Mouse (Mus musculus) forebrain, embryonic 14.5 days (tissue): ENCODE results near the gene Banf2. TPM values are rescaled to one million over a fixed set of nuclear protein-coding genes. Genes with fewer than 3 reads are reported as not detected.

ENCODE experiments used
- ATAC-seq: fragments of 200-750 bp; cut with Nextera tagmentation; 2 replicates; pipeline ENCODE4 v1.8.0; 2017; ENCODE audit warnings: mild to moderate bottlenecking, moderate library complexity
- DNase-seq: peaks from one replicate; pipeline ENCODE4 v3.0.0-alpha.2; 2015; ENCODE audit warnings: low spot score
- H3K27ac ChIP-seq: fragments of 300-500 bp; sonication (generic); 2 replicates; pipeline ENCODE4 v1.5.1; 2014; ENCODE audit warnings: low read depth, mild to moderate bottlenecking, control low read depth, low read length, moderate library complexity
- H3K27me3 ChIP-seq: fragments of 300-500 bp; sonication (generic); replicated peaks from 2 replicates; pipeline ENCODE4 v1.6.1; 2014; ENCODE audit warnings: low read length, control low read depth, mixed read lengths; ENCODE audit not compliant: control insufficient read depth, insufficient read depth
- H3K36me3 ChIP-seq: fragments of 300-500 bp; sonication (generic); 2 replicates; pipeline ENCODE4 v1.6.1; 2014; ENCODE audit warnings: low read length, control low read depth; ENCODE audit not compliant: control insufficient read depth, insufficient read depth
- H3K4me1 ChIP-seq: fragments of 300-500 bp; sonication (generic); 2 replicates; pipeline ENCODE4 v1.6.1; 2014; ENCODE audit warnings: antibody characterized with exemption, low read length, control low read depth; ENCODE audit not compliant: control insufficient read depth, insufficient read depth
- H3K4me2 ChIP-seq: fragments of 300-500 bp; sonication (generic); 2 replicates; pipeline ENCODE4 v1.6.1; 2014; ENCODE audit warnings: mild to moderate bottlenecking, control low read depth, low read length
- H3K4me3 ChIP-seq: fragments of 300-500 bp; sonication (generic); 2 replicates; pipeline ENCODE4 v1.5.1; 2014; ENCODE audit warnings: low read depth, low read length, control low read depth
- H3K9ac ChIP-seq: fragments of 300-500 bp; sonication (generic); 2 replicates; pipeline ENCODE4 v1.6.1; 2014; ENCODE audit warnings: mild to moderate bottlenecking, low read length, control low read depth, moderate library complexity
- H3K9me3 ChIP-seq: fragments of 300-500 bp; sonication (generic); replicated peaks from 2 replicates; pipeline ENCODE4 v1.6.1; 2016; ENCODE audit warnings: low read length, control low read depth, mixed read lengths; ENCODE audit not compliant: control insufficient read depth
- WGBS: fragments of 180-500 bp; shearing (Covaris S2); extraction: QIAGEN DNeasy Blood & Tissue Kit; methylation state at CpG from one replicate; pipeline ENCODE4 v1.1.7; 2014; 5-methylcytosine and 5-hydroxymethylcytosine counted together
- polyA plus RNA-seq: library from polyadenylated mRNA; unstranded; fragments of >200 nt; fragmentation: Nextera tagmentation; extraction: Ambion mirVana; gene quantifications from 2 replicates; pipeline ENCODE4 v1.2.1, GENCODE M21; 2014

Gene Banf2
- polyA plus RNA-seq, 1 experiment from 2014 or later: not detected

DNA sequence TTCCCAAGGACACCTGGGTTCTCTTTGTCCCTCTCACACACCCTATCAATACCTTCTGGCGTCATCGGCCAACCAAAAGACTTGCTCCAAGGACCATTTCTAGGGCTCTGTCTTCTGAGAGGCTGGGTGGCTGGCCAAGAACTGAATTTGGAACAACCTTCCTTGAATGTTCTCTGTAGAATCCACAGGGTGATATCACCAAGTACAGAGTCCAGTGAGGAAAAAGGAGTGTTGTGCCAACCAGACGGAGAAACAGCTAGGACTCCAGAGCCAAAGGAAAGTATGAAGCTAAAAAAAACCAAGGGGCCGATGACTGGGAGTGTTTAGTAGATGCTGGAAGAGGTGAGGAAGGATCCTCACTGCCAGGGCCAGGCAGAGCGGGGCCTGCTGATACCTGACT, 74.5 kb downstream of the Banf2 start:
- Histone ChIP-seq H3K36me3 (no peaks in the 10 kb centered on the region), H3K4me3 (no peak overlapping the region), H3K27ac (no peak overlapping the region), H3K9ac (no peak overlapping the region), H3K4me2 (no peak overlapping the region), H3K4me1 (no peaks in the 10 kb centered on the region), H3K27me3 (no peaks in the 10 kb centered on the region), H3K9me3 (no peaks in the 10 kb centered on the region)
- DNase-seq (no peak), ATAC-seq (no peak)
- WGBS: 93% methylated on average over 5 of the region's 5 CpGs

DNA sequence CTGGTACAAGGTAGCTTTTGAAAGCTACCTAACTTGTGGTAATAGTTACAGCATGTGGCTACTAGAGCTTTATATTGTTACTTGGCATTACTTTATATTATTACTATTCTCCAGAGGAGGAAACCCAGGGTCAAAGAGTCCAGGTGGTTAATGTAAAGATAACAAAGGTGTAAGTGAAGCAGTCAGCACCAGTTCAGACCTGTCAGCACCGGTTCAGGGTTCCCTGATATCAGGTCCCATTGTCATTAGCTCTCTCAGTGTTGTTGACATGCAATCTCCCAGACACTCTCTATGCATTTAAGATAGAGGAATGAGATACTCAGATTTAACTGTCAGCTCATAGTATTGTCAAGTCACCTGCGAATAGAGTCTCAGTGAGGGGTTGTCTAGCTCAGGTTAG, 75.0 kb downstream of the Banf2 start:
- no peak overlapping the region for H3K4me2 ChIP-seq
- H3K4me1 ChIP-seq: no peaks in the 10 kb centered on the region
- no peak overlapping the region for H3K9ac ChIP-seq
- no peaks in the 10 kb centered on the region for H3K27me3 ChIP-seq
- no peaks in the 10 kb centered on the region for H3K36me3 ChIP-seq
- H3K27ac ChIP-seq: no peak overlapping the region
- no peak overlapping the region for H3K4me3 ChIP-seq
- no peak for DNase-seq
- 94% methylated on average over 2 of the region's 2 CpGs for WGBS
- ATAC-seq: no peak
- no peaks in the 10 kb centered on the region for H3K9me3 ChIP-seq

DNA sequence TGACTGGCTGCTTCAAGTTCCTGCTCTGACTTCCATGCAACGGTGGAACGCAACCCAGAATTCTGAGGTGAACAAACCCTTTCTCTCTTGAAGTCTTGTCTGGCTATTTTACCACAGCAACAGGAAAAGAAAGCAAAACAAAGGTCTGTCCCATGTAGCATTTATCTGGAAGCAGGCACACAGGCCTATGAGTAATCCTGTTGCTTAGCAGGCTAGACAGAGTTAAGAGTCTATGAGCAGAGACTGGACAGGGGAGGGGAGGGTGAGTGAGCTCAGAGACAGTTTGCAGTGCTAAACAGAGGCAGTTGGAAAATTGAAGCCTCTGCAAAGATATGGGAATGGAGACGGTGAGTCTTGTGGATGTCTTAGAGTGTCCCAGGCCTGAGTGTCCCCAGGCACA, 75.5 kb downstream of the Banf2 start:
- H3K27me3 ChIP-seq: no peaks in the 10 kb centered on the region
- no peak overlapping the region for H3K4me3 ChIP-seq
- WGBS: 91% methylated on average over 3 of the region's 3 CpGs
- DNase-seq (no peak), ATAC-seq (no peak)
- no peak overlapping the region for H3K9ac ChIP-seq
- H3K4me1 ChIP-seq: no peaks in the 10 kb centered on the region
- H3K27ac ChIP-seq: no peak overlapping the region
- H3K9me3 ChIP-seq: no peaks in the 10 kb centered on the region
- no peak overlapping the region for H3K4me2 ChIP-seq
- no peaks in the 10 kb centered on the region for H3K36me3 ChIP-seq

DNA sequence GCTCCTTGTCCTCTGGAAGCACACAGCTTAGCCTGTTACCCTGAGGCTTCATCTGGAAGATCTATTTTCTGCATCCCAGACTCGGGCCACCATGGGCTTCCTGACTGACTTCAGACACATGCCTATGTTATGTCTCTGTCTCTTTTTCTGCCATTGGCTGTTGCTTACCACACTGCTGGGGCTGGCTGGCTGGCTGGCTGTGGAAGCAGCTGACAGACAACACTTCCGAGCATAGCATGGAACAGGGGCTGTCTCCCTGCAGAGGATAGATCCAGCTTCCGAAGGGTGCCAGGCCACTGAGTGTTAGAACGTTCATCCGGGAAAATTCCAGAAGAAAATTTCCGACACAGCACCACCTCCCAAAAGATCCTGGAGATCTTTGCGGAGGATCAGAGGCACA, 79.1 kb downstream of the Banf2 start:
- Histone ChIP-seq H3K4me1 (no peaks in the 10 kb centered on the region), H3K4me3 (no peak overlapping the region), H3K4me2 (no peak overlapping the region), H3K36me3 (no peaks in the 10 kb centered on the region), H3K27ac (no peak overlapping the region), H3K9ac (no peak overlapping the region), H3K9me3 (no peaks in the 10 kb centered on the region), H3K27me3 (no peaks in the 10 kb centered on the region)
- DNase-seq (no peak), ATAC-seq (no peak)
- WGBS: 73% methylated on average over 7 of the region's 7 CpGs

DNA sequence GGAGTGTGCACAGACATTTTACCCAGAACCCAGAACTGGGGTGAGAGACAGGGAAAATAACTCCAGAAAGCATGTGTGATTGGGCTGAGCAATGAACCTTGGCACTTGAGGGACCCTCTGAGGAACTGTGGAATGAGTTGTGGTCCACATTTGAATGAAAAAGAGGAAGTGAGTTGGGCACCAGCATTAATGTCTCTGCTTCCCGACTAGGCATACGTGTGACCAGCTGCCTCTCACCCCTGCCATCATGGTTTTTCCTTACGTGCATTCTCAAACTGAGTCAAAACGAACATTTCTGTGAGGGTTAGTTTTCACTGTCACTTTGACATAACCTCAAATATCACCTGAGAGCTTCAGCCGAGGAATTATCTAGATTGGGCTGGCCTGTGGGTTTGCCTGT, 79.8 kb downstream of the Banf2 start:
- no peaks in the 10 kb centered on the region for H3K9me3 ChIP-seq
- H3K4me1 ChIP-seq: no peaks in the 10 kb centered on the region
- DNase-seq (no peak), ATAC-seq (no peak)
- H3K27me3 ChIP-seq: no peaks in the 10 kb centered on the region
- 86% methylated on average over 5 of the region's 5 CpGs for WGBS
- no peaks in the 10 kb centered on the region for H3K36me3 ChIP-seq
- no peak overlapping the region for H3K27ac ChIP-seq
- H3K4me3 ChIP-seq: no peak overlapping the region
- H3K4me2 ChIP-seq: no peak overlapping the region
- no peak overlapping the region for H3K9ac ChIP-seq

DNA sequence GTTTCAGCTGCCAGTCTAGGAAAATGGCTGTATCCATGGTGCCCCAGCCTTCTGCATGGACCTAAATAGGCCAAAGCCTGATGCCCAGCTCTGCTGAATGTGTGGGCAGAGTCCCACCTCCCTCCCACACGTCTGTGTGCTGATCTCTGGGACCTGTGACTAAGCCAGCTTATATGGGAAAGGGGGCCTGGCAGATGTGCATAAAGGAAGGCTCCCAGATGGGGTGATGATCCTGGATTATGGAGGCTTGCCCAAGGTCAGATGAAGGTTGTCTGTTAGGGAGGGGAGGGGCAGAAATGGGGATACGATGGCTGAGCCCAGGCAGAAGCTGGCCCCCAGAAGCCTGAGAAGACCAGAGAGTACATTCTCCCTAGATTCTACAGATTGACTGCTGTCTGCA, 85.2 kb downstream of the Banf2 start:
- Histone ChIP-seq H3K27me3 (0 out of 2 replicates have a peak, but pooled peaks cover 3% of the 10 kb centered on the region), H3K4me1 (no peaks in the 10 kb centered on the region), H3K9ac (no peak overlapping the region), H3K4me3 (no peak overlapping the region), H3K27ac (no peak overlapping the region), H3K36me3 (no peaks in the 10 kb centered on the region), H3K4me2 (no peak overlapping the region), H3K9me3 (no peaks in the 10 kb centered on the region)
- 70% methylated on average over 2 of the region's 2 CpGs for WGBS
- ATAC-seq: no peak
- no peak for DNase-seq

DNA sequence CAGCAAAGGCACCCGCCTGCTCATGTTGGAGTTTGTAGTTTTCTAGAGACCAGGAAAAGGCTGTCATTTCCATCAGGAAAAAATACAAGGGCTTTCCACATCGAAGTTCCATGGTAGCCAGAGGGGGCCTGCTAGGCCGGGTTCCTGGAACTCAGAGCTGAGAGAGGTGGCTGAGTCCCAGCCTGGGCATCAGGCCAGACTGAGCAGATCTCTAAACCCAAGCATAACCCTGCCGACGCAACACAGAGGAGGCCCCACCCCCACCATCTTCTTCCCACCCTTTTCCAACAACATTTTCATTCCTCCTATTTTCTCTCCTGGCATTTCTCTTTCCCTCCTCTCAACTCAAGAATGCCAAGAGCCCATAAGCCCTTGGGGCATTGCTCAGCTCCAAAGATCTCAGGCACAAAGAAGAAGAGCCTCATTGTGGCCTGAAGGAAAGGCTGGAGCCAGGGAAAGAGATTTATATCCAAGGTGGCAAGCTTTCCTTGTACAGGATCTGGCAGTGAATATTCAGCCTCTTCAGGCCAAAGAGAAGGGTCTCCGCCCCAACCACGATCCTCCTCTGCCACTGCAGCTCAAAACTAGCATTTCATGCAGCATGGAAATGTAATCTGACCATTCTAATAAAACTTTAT, 87.4 kb downstream of the Banf2 start:
- H3K4me1 ChIP-seq: no peaks in the 10 kb centered on the region
- H3K27me3 ChIP-seq: 0 out of 2 replicates have a peak, but pooled peaks cover 5% of the 10 kb centered on the region
- no peaks in the 10 kb centered on the region for H3K9me3 ChIP-seq
- no peak overlapping the region for H3K9ac ChIP-seq
- H3K27ac ChIP-seq: no peak overlapping the region
- no peak overlapping the region for H3K4me3 ChIP-seq
- no peak overlapping the region for H3K4me2 ChIP-seq
- WGBS: 73% methylated on average over 7 of the region's 7 CpGs
- no peak for ATAC-seq
- peak; percentile 16 for DNase-seq
- no peaks in the 10 kb centered on the region for H3K36me3 ChIP-seq

DNA sequence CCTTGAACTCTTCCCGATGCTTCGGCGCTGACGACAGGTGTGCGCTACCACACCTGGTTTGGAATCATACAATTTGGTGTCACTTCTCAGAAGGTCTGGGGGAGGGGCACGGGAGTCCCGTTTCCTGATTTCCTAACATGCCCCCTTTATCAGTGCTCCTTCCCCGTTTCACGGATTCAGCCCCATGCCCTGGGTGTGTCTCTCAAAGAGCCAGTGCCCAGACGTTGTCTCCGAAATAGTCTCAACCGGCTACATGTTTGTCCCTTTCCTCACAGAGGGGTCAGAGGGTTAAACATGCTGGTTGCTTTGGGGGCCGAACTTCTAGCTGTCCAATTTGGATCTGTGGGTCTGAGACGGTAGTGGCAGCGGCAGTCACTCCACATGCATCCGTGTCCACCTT, 89.2 kb downstream of the Banf2 start:
- 94% methylated on average over 16 of the region's 16 CpGs for WGBS
- H3K4me3 ChIP-seq: no peak overlapping the region
- H3K27ac ChIP-seq: no peak overlapping the region

More for the DNA sequence above, 89.2 kb downstream of the Banf2 start:
- Histone ChIP-seq H3K9ac (no peak overlapping the region), H3K36me3 (no peaks in the 10 kb centered on the region), H3K27me3 (peaks cover 15% of the 10 kb centered on the region; the same call in 1 of the 2 replicates), H3K4me1 (no peaks in the 10 kb centered on the region), H3K4me2 (no peak overlapping the region), H3K9me3 (no peaks in the 10 kb centered on the region)
- DNase-seq: no peak
- ATAC-seq: no peak
